ENCODE assay signal across 14 mouse cellular contexts in the genomic region with DNA sequence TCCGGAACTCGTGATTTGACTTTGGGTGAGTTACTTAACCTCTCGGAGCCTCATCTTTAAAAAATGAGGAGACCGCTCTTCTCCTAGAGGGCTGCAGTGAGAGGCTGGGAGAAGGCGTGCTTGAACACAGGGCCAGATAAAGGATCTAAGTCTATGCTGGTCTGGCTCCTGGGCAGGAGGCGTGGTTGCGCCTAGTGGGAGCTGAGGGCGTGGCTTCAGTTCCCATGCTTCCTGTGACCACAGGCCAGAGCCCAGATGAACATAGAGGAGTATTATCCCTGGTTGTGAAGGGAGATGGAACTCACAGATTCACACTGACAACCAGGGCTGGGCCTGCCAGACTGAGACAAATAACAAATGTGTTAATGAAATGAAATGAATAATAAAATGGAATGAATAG.
"Had no signal": no experiment of that assay in that cellular context is flagged by ENCODE, and none has a peak within 500 bp of the region (broad histone marks: within the 10 kb centered on the region; RNA-seq: fewer than 3 reads in every experiment).

No protein-coding gene starts in this region.

- H3K4me1 ChIP-seq: midbrain, embryonic 10.5 days; midbrain, embryonic 12.5 days; midbrain, embryonic 15.5 days; neural tube, embryonic 12.5 days; stomach, embryonic 15.5 days had no signal

- ATAC-seq: midbrain, embryonic 15.5 days had no signal

- H3K27me3 ChIP-seq: midbrain, embryonic 12.5 days; midbrain, embryonic 15.5 days; neural tube, embryonic 12.5 days; stomach, embryonic 15.5 days had no signal

- H3K9me3 ChIP-seq: midbrain, embryonic 15.5 days; stomach, embryonic 15.5 days had no signal

- H3K4me2 ChIP-seq: lung, embryonic 14.5 days; midbrain, embryonic 12.5 days; midbrain, embryonic 15.5 days; neural tube, embryonic 12.5 days; stomach, embryonic 15.5 days had no signal

- H3K36me3 ChIP-seq: midbrain, embryonic 10.5 days; midbrain, embryonic 12.5 days; midbrain, embryonic 15.5 days; neural tube, embryonic 12.5 days; stomach, embryonic 15.5 days had no signal

- H3K27ac ChIP-seq: midbrain, embryonic 10.5 days; midbrain, embryonic 12.5 days; midbrain, embryonic 15.5 days; neural tube, embryonic 12.5 days; stomach, embryonic 15.5 days; stomach, postnatal 0 days had no signal

- H3K4me3 ChIP-seq: midbrain, embryonic 10.5 days; midbrain, embryonic 12.5 days; midbrain, embryonic 15.5 days; neural tube, embryonic 12.5 days; stomach, embryonic 15.5 days had no signal

- DNase-seq: lung, adult 18-20 months; lung, embryonic 14.5 days; lung, postnatal 10 days; lung, postnatal 4 days; right cerebral cortex, postnatal 14 days; thymus, adult 2 months; thymus, postnatal 25 days; thymus, postnatal 4 days had no signal

- H3K9ac ChIP-seq: lung, embryonic 14.5 days; midbrain, embryonic 12.5 days; midbrain, embryonic 15.5 days; neural tube, embryonic 12.5 days; stomach, embryonic 15.5 days had no signal
